Mouse (Mus musculus): Measurements from ENCODE around the gene 1700020N15Rik. TPM values are rescaled to one million over a fixed set of nuclear protein-coding genes. Genes with fewer than 3 reads are reported as not detected.
"Not testable (repeated sequence)": the region's sequence is repeated elsewhere in the genome, so short reads cannot be mapped to it uniquely, and the experiment has no call there.

1700020N15Rik gene
- polyA plus RNA-seq (2012; rRNA removed) = not detected in 2 replicates

DNA sequence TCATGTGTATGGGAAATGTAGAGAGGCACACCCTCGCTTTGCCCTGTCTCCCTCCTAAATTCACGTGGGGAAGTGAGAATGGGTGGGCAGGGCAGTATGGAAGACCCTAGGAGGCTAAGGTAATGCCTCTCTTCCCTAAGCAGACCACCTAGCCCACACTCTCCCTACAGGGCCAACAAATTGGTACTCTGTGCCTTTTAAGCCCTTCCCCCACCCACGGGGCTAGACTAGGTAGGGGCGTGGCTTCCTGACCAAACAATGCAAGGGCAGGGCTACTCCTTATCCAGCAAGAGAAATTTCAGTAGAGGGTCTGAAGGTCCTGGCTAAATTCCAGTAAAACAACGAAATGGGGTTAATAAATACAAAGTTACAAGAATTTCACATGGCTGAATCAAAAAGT, at the start of gene 1700020N15Rik:
TSS of gene 1700020N15Rik (plus strand) at position 301 of the 400 bp plus-strand sequence.
- DNase-seq (ENCODE audit: low read depth, low spot score) = not testable (repeated sequence)
- WGBS = 53% methylated on average over 5 of the region's 5 CpGs

- 76% methylated on average over 2 of the region's 2 CpGs for WGBS
Measured at GRCm38 (mm10) chrX:69976790-69977579, 31.9 kb downstream of the 1700020N15Rik start.

More at GRCm38 (mm10) chrX:69976790-69977579, 31.9 kb downstream of the 1700020N15Rik start:
- DNase-seq (ENCODE audit: low read depth, low spot score) = no peak
